Mouse (Mus musculus) CH12.LX (cell line): ENCODE results near the gene Mgat5.

Experiments used
- CHD2 ChIP-seq: IDR thresholded peaks from 2 replicates; pipeline ENCODE4 v1.6.1; 2011; ENCODE audit warnings: low read length, improper control_type of control experiment
- CTCF ChIP-seq, 2 experiments: IDR thresholded peaks in 1 of 2; conservative IDR thresholded peaks in 1 of 2; 2 replicates each; pipeline ENCODE4 v1.5.1; 2011 to 2012; ENCODE audit warnings: low read depth in 2 of 2, low read length in 2 of 2, improper control_type of control experiment in 1 of 2, inconsistent platforms in 1 of 2, mild to moderate bottlenecking in 1 of 2, moderate library complexity in 1 of 2
- GABPA ChIP-seq: IDR thresholded peaks from 2 replicates; pipeline ENCODE4 v1.6.1; 2012; ENCODE audit warnings: low read depth, low read length, improper control_type of control experiment, inconsistent platforms; ENCODE audit not compliant: insufficient replicate concordance
- KAT2A ChIP-seq: IDR thresholded peaks from 2 replicates; pipeline ENCODE4 v1.6.1; 2012; ENCODE audit warnings: low read length, improper control_type of control experiment, inconsistent platforms; ENCODE audit not compliant: insufficient replicate concordance
- MYC ChIP-seq: IDR thresholded peaks from 2 replicates; pipeline ENCODE4 v1.6.1; 2011; ENCODE audit warnings: low read depth, mild to moderate bottlenecking, improper control_type of control experiment, low read length
- POLR2A ChIP-seq: IDR thresholded peaks from 2 replicates; pipeline ENCODE4 v1.6.1; 2011; ENCODE audit warnings: low read depth, mild to moderate bottlenecking, improper control_type of control experiment, low read length
- USF2 ChIP-seq: conservative IDR thresholded peaks from 2 replicates; pipeline ENCODE4 v1.6.1; 2011; ENCODE audit warnings: low read depth, low read length, improper control_type of control experiment
- ZNF384 ChIP-seq: IDR thresholded peaks from 2 replicates; pipeline ENCODE4 v1.6.1; 2012; ENCODE audit warnings: low read depth, low read length, improper control_type of control experiment, inconsistent platforms

- no peak for TF ChIP-seq CTCF (conservative IDR thresholded peaks at IDR 0.05 in 1 of 2, IDR thresholded peaks at IDR 0.05 in 1 of 2; ENCODE audit: low read depth in 2 of 2, low read length in 2 of 2)
- TF ChIP-seq MYC = no peak
- no peak for TF ChIP-seq KAT2A
- no peak for TF ChIP-seq CHD2
- TF ChIP-seq POLR2A = no peak
- no peak for TF ChIP-seq GABPA
- TF ChIP-seq USF2 = no peak
- no peak for TF ChIP-seq ZNF384
Observed at GRCm38 (mm10) chr1:127199186-127199585, 5.6 kb upstream of the Mgat5 start.
